Mouse (Mus musculus) midbrain, embryonic 13.5 days (tissue): ENCODE results near the gene Ndufs2. TPM values are rescaled to one million over a fixed set of nuclear protein-coding genes. Genes with fewer than 3 reads are reported as not detected.

ENCODE experiments used
- ATAC-seq: fragments of 200-750 bp; cut with Nextera tagmentation; 2 replicates; pipeline ENCODE4 v1.8.0; 2017; ENCODE audit warnings: mild to moderate bottlenecking, moderate TSS enrichment, moderate library complexity
- H3K27ac ChIP-seq: fragments of 300-500 bp; sonication (generic); 2 replicates; pipeline ENCODE4 v1.5.1; 2015; ENCODE audit warnings: inconsistent platforms, mild to moderate bottlenecking, moderate library complexity
- H3K27me3 ChIP-seq: fragments of 300-500 bp; sonication (generic); 2 replicates; pipeline ENCODE4 v1.6.1; 2015; ENCODE audit warnings: mild to moderate bottlenecking, inconsistent platforms
- H3K36me3 ChIP-seq: fragments of 300-500 bp; sonication (generic); 2 replicates; pipeline ENCODE4 v1.6.1; 2015; ENCODE audit warnings: mild to moderate bottlenecking, inconsistent platforms
- H3K4me1 ChIP-seq: fragments of 300-500 bp; sonication (generic); replicated peaks from 2 replicates; pipeline ENCODE4 v1.6.1; 2015; ENCODE audit warnings: inconsistent platforms
- H3K4me2 ChIP-seq: fragments of 300-500 bp; sonication (generic); replicated peaks from 2 replicates; pipeline ENCODE4 v1.6.1; 2015; ENCODE audit warnings: moderate library complexity, mild to moderate bottlenecking, inconsistent platforms
- H3K4me3 ChIP-seq: fragments of 300-500 bp; sonication (generic); replicated peaks from 2 replicates; pipeline ENCODE4 v1.5.1; 2015; ENCODE audit warnings: mild to moderate bottlenecking, inconsistent platforms
- H3K9ac ChIP-seq: fragments of 300-500 bp; sonication (generic); replicated peaks from 2 replicates; pipeline ENCODE4 v1.6.1; 2015; ENCODE audit warnings: mild to moderate bottlenecking, inconsistent platforms
- H3K9me3 ChIP-seq: fragments of 300-500 bp; sonication (generic); 2 replicates; pipeline ENCODE4 v1.6.1; 2016; ENCODE audit warnings: mild to moderate bottlenecking, inconsistent platforms
- WGBS: fragments of 180-500 bp; shearing (Covaris S2); methylation state at CpG from one replicate; pipeline ENCODE4 v1.1.7; 2015; 5-methylcytosine and 5-hydroxymethylcytosine counted together
- polyA plus RNA-seq: library from polyadenylated mRNA; unstranded; fragments of >200 nt; fragmentation: Nextera tagmentation; extraction: Ambion mirVana; gene quantifications from 2 replicates; pipeline ENCODE4 v1.2.1, GENCODE M21; 2015

Gene Ndufs2
- polyA plus RNA-seq, 1 experiment from 2014 or later, result 234 TPM

DNA sequence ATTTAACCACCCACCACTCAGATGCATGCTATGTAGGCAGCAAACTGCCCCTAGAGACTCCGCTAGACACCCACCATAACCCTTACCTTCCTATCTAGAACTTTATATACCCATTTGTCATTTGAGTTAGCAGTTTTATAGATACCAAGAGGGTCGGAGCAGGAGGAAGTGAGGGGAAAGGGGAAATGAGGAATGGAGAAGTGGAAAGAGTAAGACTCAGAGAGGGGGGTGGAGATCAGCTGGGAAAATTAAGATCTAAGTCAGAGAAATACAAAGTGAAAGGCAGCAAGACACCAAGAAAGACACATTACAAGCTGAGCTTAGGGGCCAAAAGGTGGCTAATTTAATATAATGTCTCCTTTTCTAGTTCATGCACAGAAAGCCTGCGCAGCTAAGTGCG lies 16.6 kb downstream of the Ndufs2 start:
- H3K27me3 ChIP-seq, result no peaks in the 10 kb centered on the region
- H3K9ac ChIP-seq, result no peak overlapping the region
- peaks cover 60% of the 10 kb centered on the region for H3K36me3 ChIP-seq
- H3K4me1 ChIP-seq, result no peaks in the 10 kb centered on the region
- H3K9me3 ChIP-seq, result no peaks in the 10 kb centered on the region
- H3K27ac ChIP-seq, result no peak overlapping the region
- no peak overlapping the region for H3K4me3 ChIP-seq
- WGBS, result 96% methylated on average over 4 of the region's 4 CpGs
- H3K4me2 ChIP-seq, result no peak overlapping the region
- no peak for ATAC-seq

- Histone ChIP-seq H3K9me3 (no peaks in the 10 kb centered on the region), H3K9ac (no peak within 1 kb of the TSS), H3K4me2 (no peak within 1 kb of the TSS), H3K27ac (no peak within 1 kb of the TSS), H3K4me3 (no peak within 1 kb of the TSS), H3K4me1 (no peaks in the 10 kb centered on the region), H3K27me3 (no peaks in the 10 kb centered on the region), H3K36me3 (peaks cover 57% of the 10 kb centered on the region)
- WGBS, result 92% methylated on average over 14 of the region's 14 CpGs
- no peak for ATAC-seq
These were observed 17.1 kb downstream of the Ndufs2 start, which contains the start of gene Fcer1g for GRCm38 (mm10) chr1:171234126-171234525. Gene Fcer1g, minus strand, starts transcription at chr1:171234365.

- Histone ChIP-seq H3K4me1 (no peaks in the 10 kb centered on the region), H3K27ac (no peak overlapping the region), H3K27me3 (no peaks in the 10 kb centered on the region), H3K36me3 (peaks cover 47% of the 10 kb centered on the region), H3K4me2 (no peak overlapping the region), H3K9me3 (no peaks in the 10 kb centered on the region), H3K4me3 (no peak overlapping the region), H3K9ac (no peak overlapping the region)
- 82% methylated on average over 12 of the region's 12 CpGs for WGBS
- ATAC-seq, result no peak
These were observed 18.1 kb downstream of the Ndufs2 start for GRCm38 (mm10) chr1:171232800-171233730.

- H3K9me3 ChIP-seq, result no peaks in the 10 kb centered on the region
- ATAC-seq, result no peak
- 92% methylated on average over 5 of the region's 5 CpGs for WGBS
These were observed 18.8 kb downstream of the Ndufs2 start for GRCm38 (mm10) chr1:171232348-171232747.

GRCm38 (mm10) chr1:171231844-171232243 lies 19.3 kb downstream of the Ndufs2 start:
- H3K4me2 ChIP-seq, result no peak overlapping the region
- 76% methylated on average over 4 of the region's 4 CpGs for WGBS
- H3K4me1 ChIP-seq, result no peaks in the 10 kb centered on the region
- no peak overlapping the region for H3K27ac ChIP-seq
- no peaks in the 10 kb centered on the region for H3K27me3 ChIP-seq
- H3K36me3 ChIP-seq, result peaks cover 34% of the 10 kb centered on the region
- no peak overlapping the region for H3K4me3 ChIP-seq
- no peak overlapping the region for H3K9ac ChIP-seq
- no peak for ATAC-seq
- H3K9me3 ChIP-seq, result no peaks in the 10 kb centered on the region

More at GRCm38 (mm10) chr1:171232348-171232747, 18.8 kb downstream of the Ndufs2 start:
- Histone ChIP-seq H3K36me3 (peaks cover 39% of the 10 kb centered on the region), H3K27me3 (no peaks in the 10 kb centered on the region), H3K4me1 (no peaks in the 10 kb centered on the region), H3K27ac (no peak overlapping the region), H3K4me2 (no peak overlapping the region), H3K4me3 (no peak overlapping the region), H3K9ac (no peak overlapping the region)

- WGBS, result 52% methylated on average over 3 of the region's 3 CpGs
- Histone ChIP-seq H3K27me3 (no peaks in the 10 kb centered on the region), H3K4me1 (no peaks in the 10 kb centered on the region), H3K9ac (no peak overlapping the region), H3K4me2 (no peak overlapping the region), H3K36me3 (peaks cover 19% of the 10 kb centered on the region), H3K27ac (no peak overlapping the region), H3K4me3 (no peak overlapping the region), H3K9me3 (no peaks in the 10 kb centered on the region)
- no peak for ATAC-seq
These were observed 21.0 kb downstream of the Ndufs2 start for GRCm38 (mm10) chr1:171230215-171230614.

GRCm38 (mm10) chr1:171229750-171230149 lies 21.4 kb downstream of the Ndufs2 start:
- 32% methylated on average over 6 of the region's 6 CpGs for WGBS
- Histone ChIP-seq H3K9me3 (no peaks in the 10 kb centered on the region), H3K27me3 (no peaks in the 10 kb centered on the region), H3K4me3 (no peak overlapping the region), H3K4me1 (no peaks in the 10 kb centered on the region), H3K9ac (no peak overlapping the region), H3K27ac (no peak overlapping the region), H3K36me3 (peaks cover 14% of the 10 kb centered on the region), H3K4me2 (no peak overlapping the region)
- no peak for ATAC-seq

DNA sequence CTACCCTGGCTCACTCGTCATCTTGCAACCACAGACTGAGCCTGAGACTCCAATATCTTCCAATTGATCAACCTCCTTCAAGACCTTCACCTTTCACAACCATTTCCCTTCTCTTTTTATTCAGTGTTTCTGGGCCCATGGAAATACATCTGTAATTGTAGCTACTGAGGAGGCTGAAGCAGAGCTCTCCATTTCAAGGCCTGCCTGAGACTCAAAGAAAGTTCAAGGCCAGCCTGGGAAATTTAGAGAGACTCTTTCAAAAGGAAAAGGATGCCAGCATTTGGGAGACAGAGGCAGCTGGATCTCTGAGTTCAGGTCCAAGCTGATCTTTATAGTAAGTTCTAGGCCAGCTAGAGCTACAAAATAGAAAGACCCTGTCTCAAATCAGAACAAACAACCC lies 23.3 kb downstream of the Ndufs2 start:
- H3K9ac ChIP-seq, result no peak overlapping the region
- no peaks in the 10 kb centered on the region for H3K36me3 ChIP-seq
- no peak overlapping the region for H3K4me2 ChIP-seq
- no peak overlapping the region for H3K4me3 ChIP-seq
- H3K27me3 ChIP-seq, result no peaks in the 10 kb centered on the region
- ATAC-seq, result no peak
- WGBS, result 90% methylated on average over 1 of the region's 1 CpGs
- H3K4me1 ChIP-seq, result peaks cover under 1% of the 10 kb centered on the region; the same call in 1 of the 2 replicates
- no peak overlapping the region for H3K27ac ChIP-seq
- H3K9me3 ChIP-seq, result no peaks in the 10 kb centered on the region

GRCm38 (mm10) chr1:171226780-171227179 lies 24.4 kb downstream of the Ndufs2 start:
- Histone ChIP-seq H3K27me3 (no peaks in the 10 kb centered on the region), H3K4me2 (no peak overlapping the region), H3K36me3 (no peaks in the 10 kb centered on the region), H3K9ac (no peak overlapping the region), H3K9me3 (no peaks in the 10 kb centered on the region), H3K4me3 (no peak overlapping the region), H3K27ac (no peak overlapping the region), H3K4me1 (peaks cover 4% of the 10 kb centered on the region)
- 40% methylated on average over 4 of the region's 4 CpGs for WGBS
- no peak for ATAC-seq

- Histone ChIP-seq H3K36me3 (peaks cover 4% of the 10 kb centered on the region), H3K9me3 (no peaks in the 10 kb centered on the region), H3K27ac (no peak within 1 kb of the TSS), H3K27me3 (no peaks in the 10 kb centered on the region), H3K4me1 (peaks cover 16% of the 10 kb centered on the region), H3K4me2 (no peak within 1 kb of the TSS), H3K4me3 (no peak within 1 kb of the TSS), H3K9ac (no peak within 1 kb of the TSS)
- WGBS, result 78% methylated on average over 5 of the region's 5 CpGs
- no peak for ATAC-seq
These were observed 26.3 kb downstream of the Ndufs2 start, which contains the start of gene Apoa2 for GRCm38 (mm10) chr1:171224857-171225256. Gene Apoa2, plus strand, starts transcription at chr1:171225054.

DNA sequence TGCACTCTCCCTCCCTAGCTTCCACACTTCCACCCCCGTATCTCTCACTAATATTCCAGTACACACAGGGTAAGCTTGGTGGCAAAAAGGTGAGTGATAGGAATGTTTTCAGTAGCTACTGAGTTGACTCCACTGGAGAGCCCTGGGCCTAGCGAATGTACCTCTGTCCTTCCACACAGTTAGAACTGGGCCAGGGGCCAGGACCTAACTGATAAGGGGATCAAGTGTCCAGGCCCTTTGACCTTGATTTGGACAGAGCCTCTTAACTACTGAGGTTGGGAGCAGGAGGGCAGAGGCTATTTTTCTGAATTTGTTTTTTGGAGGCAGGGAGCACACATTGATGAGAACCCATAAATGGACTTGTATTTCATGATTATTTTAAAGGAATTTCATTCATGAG lies 27.4 kb downstream of the Ndufs2 start:
- 90% methylated on average over 2 of the region's 2 CpGs for WGBS
- H3K4me1 ChIP-seq, result peaks cover 16% of the 10 kb centered on the region
- no peak for ATAC-seq
- no peak overlapping the region for H3K9ac ChIP-seq
- H3K27me3 ChIP-seq, result no peaks in the 10 kb centered on the region
- no peak overlapping the region for H3K4me3 ChIP-seq
- no peaks in the 10 kb centered on the region for H3K9me3 ChIP-seq
- peaks cover 15% of the 10 kb centered on the region for H3K36me3 ChIP-seq
- H3K4me2 ChIP-seq, result no peak overlapping the region
- H3K27ac ChIP-seq, result no peak overlapping the region

GRCm38 (mm10) chr1:171223168-171223567 lies 28.0 kb downstream of the Ndufs2 start:
- H3K4me1 ChIP-seq, result peaks cover 16% of the 10 kb centered on the region
- no peaks in the 10 kb centered on the region for H3K9me3 ChIP-seq
- H3K27ac ChIP-seq, result no peak overlapping the region
- 80% methylated on average over 6 of the region's 6 CpGs for WGBS
- no peaks in the 10 kb centered on the region for H3K27me3 ChIP-seq
- peak overlapping the region; percentile 89 for H3K4me2 ChIP-seq
- H3K4me3 ChIP-seq, result peak overlapping the region; percentile 53
- H3K9ac ChIP-seq, result no peak overlapping the region
- peaks cover 21% of the 10 kb centered on the region for H3K36me3 ChIP-seq
- ATAC-seq, result no peak
